Mouse (Mus musculus): ENCODE data around the gene Tpsab1. TPM values are rescaled to one million over a fixed set of nuclear protein-coding genes. Genes with fewer than 3 reads are reported as not detected.

The Tpsab1 gene
- total and polyA plus RNA-seq, 3 experiments = not detected

DNA sequence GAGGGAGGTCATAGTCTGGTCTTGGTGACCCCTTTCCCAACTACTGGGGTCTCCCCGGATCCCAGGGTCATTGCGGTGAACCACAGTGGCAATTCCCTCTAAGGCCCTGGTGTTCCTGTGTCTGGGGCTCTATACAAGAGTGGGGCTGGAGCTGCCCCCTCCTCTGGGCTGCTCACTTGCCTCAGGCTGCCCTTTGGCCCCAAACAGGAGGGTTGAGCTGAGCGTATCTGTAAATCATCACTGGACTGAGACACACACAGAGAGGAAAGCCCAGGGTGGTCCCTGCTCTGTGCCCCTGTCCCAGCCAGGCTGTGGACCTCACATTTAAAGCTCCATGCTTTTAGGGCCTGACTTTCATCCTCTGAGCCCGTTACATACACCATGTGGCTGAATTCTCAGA lies 7.1 kb downstream of the Tpsab1 start:
- no peak for DNase-seq (ENCODE audit: low read depth, low spot score)
- H3K4me1 ChIP-seq (ENCODE audit: control insufficient read depth in 1 of 2, insufficient read depth in 2 of 2, low read length in 2 of 2) = peaks cover 0 to 5% of the 10 kb centered on the region in 2 experiments; a peak in 2 of 4 replicates
- no peak overlapping the region for H3K4me3 ChIP-seq (ENCODE audit: control insufficient read depth in 1 of 2, insufficient read depth in 1 of 2, low read depth in 2 of 2, low read length in 2 of 2)
- no peaks in the 10 kb centered on the region for H3K36me3 ChIP-seq (ENCODE audit: control insufficient read depth in 1 of 2, insufficient read depth in 2 of 2, low read length in 2 of 2)
- no peaks in the 10 kb centered on the region for H3K79me2 ChIP-seq (ENCODE audit: control insufficient read depth, insufficient read depth, low read length, poor library complexity)
- TF ChIP-seq MYB (IDR thresholded peaks at IDR 0.05; ENCODE audit: low read depth, low read length) (no peak), CHD2 (IDR thresholded peaks at IDR 0.05; ENCODE audit: low read length) (no peak), SMC3 (IDR thresholded peaks at IDR 0.05; ENCODE audit: low read depth, low read length) (no peak), MYC (IDR thresholded peaks at IDR 0.05; ENCODE audit: low read depth, low read length) (no peak), HCFC1 (IDR thresholded peaks at IDR 0.05; ENCODE audit: low read depth, low read length) (no peak)
- no peaks in the 10 kb centered on the region for H3K9me3 ChIP-seq (replicated peaks; ENCODE audit: insufficient read depth, low read length)
- peaks cover 7 to 8% of the 10 kb centered on the region in 2 experiments; a peak in 3 of 4 replicates for H3K27me3 ChIP-seq (ENCODE audit: control insufficient read depth in 1 of 2, insufficient read depth in 2 of 2, low read length in 2 of 2)
- H3K9ac ChIP-seq (ENCODE audit: control insufficient read depth, low read depth, low read length, poor library complexity, severe bottlenecking) = no peak overlapping the region
- H3K27ac ChIP-seq (ENCODE audit: control insufficient read depth, low read depth, low read length) = no peak overlapping the region

DNA sequence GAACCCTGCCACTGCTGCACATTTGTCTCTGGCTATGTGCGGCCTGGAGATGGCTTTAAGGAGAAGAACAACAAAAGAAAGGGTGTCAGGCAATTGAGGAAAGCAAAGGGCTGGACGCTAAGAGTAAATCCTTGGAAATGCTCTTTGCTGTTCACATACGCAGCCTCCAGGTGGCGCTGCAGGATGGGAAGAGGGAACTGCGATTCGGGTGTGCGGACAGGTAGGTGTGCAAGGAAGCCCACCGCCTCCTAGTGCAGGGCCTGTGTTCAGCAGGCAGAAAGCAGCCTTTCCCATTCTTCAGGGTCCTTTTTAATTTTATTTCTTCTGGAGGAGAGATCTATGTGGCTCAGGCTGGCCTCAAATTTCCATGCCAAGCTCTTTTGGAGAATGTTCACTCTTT lies 11.4 kb downstream of the Tpsab1 start:
- peak; percentile 66 for DNase-seq (ENCODE audit: low read depth, low spot score)
- Histone ChIP-seq H3K4me1 (ENCODE audit: control insufficient read depth in 1 of 2, insufficient read depth in 2 of 2, low read length in 2 of 2) (no peaks in the 10 kb centered on the region), H3K36me3 (ENCODE audit: control insufficient read depth in 1 of 2, insufficient read depth in 2 of 2, low read length in 2 of 2) (no peaks in the 10 kb centered on the region), H3K9me3 (replicated peaks; ENCODE audit: insufficient read depth, low read length) (no peaks in the 10 kb centered on the region), H3K4me3 (ENCODE audit: control insufficient read depth in 1 of 2, insufficient read depth in 1 of 2, low read depth in 2 of 2, low read length in 2 of 2) (no peak overlapping the region), H3K9ac (ENCODE audit: control insufficient read depth, low read depth, low read length, poor library complexity, severe bottlenecking) (no peak overlapping the region), H3K27ac (ENCODE audit: control insufficient read depth, low read depth, low read length) (no peak overlapping the region), H3K27me3 (ENCODE audit: control insufficient read depth in 1 of 2, insufficient read depth in 2 of 2, low read length in 2 of 2) (peaks cover 8 to 13% of the 10 kb centered on the region in 2 experiments), H3K79me2 (ENCODE audit: control insufficient read depth, insufficient read depth, low read length, poor library complexity) (no peaks in the 10 kb centered on the region)
- TF ChIP-seq ZNF384 (IDR thresholded peaks at IDR 0.05; ENCODE audit: low read depth, low read length) (no peak), ZC3H11A (IDR thresholded peaks at IDR 0.05; ENCODE audit: low read depth, low read length) (peak; percentile 71), RAD21 (IDR thresholded peaks at IDR 0.05; ENCODE audit: low read depth, low read length) (peak; percentile 81), SMC3 (IDR thresholded peaks at IDR 0.05; ENCODE audit: low read depth, low read length) (peak; percentile 80), CTCF (IDR thresholded peaks at IDR 0.05 in 2 of 3, conservative IDR thresholded peaks at IDR 0.05 in 1 of 3; ENCODE audit: control insufficient read depth in 1 of 3, insufficient read depth in 1 of 3, low read depth in 2 of 3, low read length in 3 of 3, poor library complexity in 1 of 3, severe bottlenecking in 1 of 3) (peak; percentile 91 to 97 (median 95))

DNA sequence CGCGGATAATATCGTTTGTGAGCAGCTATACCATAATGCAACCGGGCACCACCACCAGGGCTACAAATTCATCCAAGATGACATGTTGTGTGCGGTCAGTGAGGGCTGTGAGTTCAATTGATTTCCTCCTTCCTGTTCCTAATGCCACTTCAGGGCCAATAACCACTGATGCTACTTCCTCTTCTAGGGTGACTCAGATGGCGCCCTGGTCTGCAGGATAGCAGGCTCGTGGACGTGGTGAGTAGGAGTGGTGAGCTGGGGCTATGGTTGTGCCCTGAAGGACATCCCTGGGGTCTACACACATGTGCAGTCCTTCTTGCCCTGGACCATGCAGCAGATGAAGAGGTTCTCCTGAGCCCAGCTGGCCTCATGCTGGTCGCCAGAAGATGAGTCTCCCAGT lies 13.0 kb downstream of the Tpsab1 start:
- H3K9me3 ChIP-seq (replicated peaks; ENCODE audit: insufficient read depth, low read length) = no peaks in the 10 kb centered on the region
- no peak overlapping the region for H3K27ac ChIP-seq (ENCODE audit: control insufficient read depth, low read depth, low read length)
- H3K4me3 ChIP-seq (ENCODE audit: control insufficient read depth in 1 of 2, insufficient read depth in 1 of 2, low read depth in 2 of 2, low read length in 2 of 2) = no peak overlapping the region
- TF ChIP-seq CHD2 (IDR thresholded peaks at IDR 0.05; ENCODE audit: low read length) (no peak), TAL1 (IDR thresholded peaks at IDR 0.05; ENCODE audit: low read length) (no peak), SMC3 (IDR thresholded peaks at IDR 0.05; ENCODE audit: low read depth, low read length) (no peak), NRF1 (IDR thresholded peaks at IDR 0.05; ENCODE audit: insufficient read depth, low read depth, low read length, poor library complexity, severe bottlenecking) (no peak), POLR2A (IDR thresholded peaks at IDR 0.05; ENCODE audit: control insufficient read depth in 1 of 2, insufficient read depth in 1 of 2, low read depth in 1 of 2, low read length in 2 of 2, poor library complexity in 1 of 2) (no peak), TCF12 (IDR thresholded peaks at IDR 0.05; ENCODE audit: low read depth, low read length) (no peak), EP300 (IDR thresholded peaks at IDR 0.05; ENCODE audit: low read depth in 1 of 2, low read length in 2 of 2) (no peak), NELFE (IDR thresholded peaks at IDR 0.05; ENCODE audit: low read depth, low read length) (no peak)
- H3K36me3 ChIP-seq (ENCODE audit: control insufficient read depth in 1 of 2, insufficient read depth in 2 of 2, low read length in 2 of 2) = no peaks in the 10 kb centered on the region
- DNase-seq (ENCODE audit: low read depth, low spot score) = no peak
- H3K27me3 ChIP-seq (ENCODE audit: control insufficient read depth in 1 of 2, insufficient read depth in 2 of 2, low read length in 2 of 2) = peaks cover 5 to 14% of the 10 kb centered on the region in 2 experiments
- H3K9ac ChIP-seq (ENCODE audit: control insufficient read depth, low read depth, low read length, poor library complexity, severe bottlenecking) = no peak overlapping the region
- H3K79me2 ChIP-seq (ENCODE audit: control insufficient read depth, insufficient read depth, low read length, poor library complexity) = no peaks in the 10 kb centered on the region
- H3K4me1 ChIP-seq (ENCODE audit: control insufficient read depth in 1 of 2, insufficient read depth in 2 of 2, low read length in 2 of 2) = no peaks in the 10 kb centered on the region
